Mouse (Mus musculus) heart, embryonic 10.5 days (tissue): ENCODE data around the gene Gm14443. TPM values are rescaled to one million over a fixed set of nuclear protein-coding genes. Genes with fewer than 3 reads are reported as not detected.
A peak's percentile ranks its signal among the peaks of the same experiment; 100 is the strongest.
"Not testable (repeated sequence)": the region's sequence is repeated elsewhere in the genome, so short reads cannot be mapped to it uniquely, and the experiment has no call there.

Source experiments
- DNase-seq: peaks from one replicate; pipeline ENCODE4 v3.0.0-alpha.2; 2017; ENCODE audit warnings: low spot score
- H3K27ac ChIP-seq: fragments of 300-500 bp; sonication (generic); 2 replicates; pipeline ENCODE4 v1.5.1; 2016; ENCODE audit warnings: mild to moderate bottlenecking
- H3K27me3 ChIP-seq: fragments of 300-500 bp; sonication (generic); 2 replicates; pipeline ENCODE4 v1.6.1; 2016; ENCODE audit warnings: mild to moderate bottlenecking; ENCODE audit not compliant: poor library complexity, insufficient read depth, severe bottlenecking
- H3K36me3 ChIP-seq: fragments of 300-500 bp; sonication (generic); 2 replicates; pipeline ENCODE4 v1.6.1; 2016; ENCODE audit warnings: mild to moderate bottlenecking, moderate library complexity
- H3K4me1 ChIP-seq: fragments of 300-500 bp; sonication (generic); 2 replicates; pipeline ENCODE4 v1.6.1; 2016; ENCODE audit warnings: mild to moderate bottlenecking
- H3K4me3 ChIP-seq: fragments of 300-500 bp; sonication (generic); 2 replicates; pipeline ENCODE4 v1.5.1; 2016; ENCODE audit warnings: mild to moderate bottlenecking, moderate library complexity
- H3K9me3 ChIP-seq: fragments of 300-500 bp; sonication (generic); 2 replicates; pipeline ENCODE4 v1.6.1; 2016; ENCODE audit warnings: mild to moderate bottlenecking, moderate library complexity
- WGBS: fragments of 180-500 bp; shearing (Covaris S2); methylation state at CpG from one replicate; pipeline ENCODE4 v1.1.7; 2016; 5-methylcytosine and 5-hydroxymethylcytosine counted together
- polyA plus RNA-seq: library from polyadenylated mRNA; unstranded; fragments of >200 nt; fragmentation: Nextera tagmentation; extraction: Ambion mirVana; gene quantifications from 2 replicates; pipeline ENCODE4 v1.2.1, GENCODE M21; 2016

Gene Gm14443
- polyA plus RNA-seq, 1 experiment from 2014 or later = 0.65 TPM

DNA sequence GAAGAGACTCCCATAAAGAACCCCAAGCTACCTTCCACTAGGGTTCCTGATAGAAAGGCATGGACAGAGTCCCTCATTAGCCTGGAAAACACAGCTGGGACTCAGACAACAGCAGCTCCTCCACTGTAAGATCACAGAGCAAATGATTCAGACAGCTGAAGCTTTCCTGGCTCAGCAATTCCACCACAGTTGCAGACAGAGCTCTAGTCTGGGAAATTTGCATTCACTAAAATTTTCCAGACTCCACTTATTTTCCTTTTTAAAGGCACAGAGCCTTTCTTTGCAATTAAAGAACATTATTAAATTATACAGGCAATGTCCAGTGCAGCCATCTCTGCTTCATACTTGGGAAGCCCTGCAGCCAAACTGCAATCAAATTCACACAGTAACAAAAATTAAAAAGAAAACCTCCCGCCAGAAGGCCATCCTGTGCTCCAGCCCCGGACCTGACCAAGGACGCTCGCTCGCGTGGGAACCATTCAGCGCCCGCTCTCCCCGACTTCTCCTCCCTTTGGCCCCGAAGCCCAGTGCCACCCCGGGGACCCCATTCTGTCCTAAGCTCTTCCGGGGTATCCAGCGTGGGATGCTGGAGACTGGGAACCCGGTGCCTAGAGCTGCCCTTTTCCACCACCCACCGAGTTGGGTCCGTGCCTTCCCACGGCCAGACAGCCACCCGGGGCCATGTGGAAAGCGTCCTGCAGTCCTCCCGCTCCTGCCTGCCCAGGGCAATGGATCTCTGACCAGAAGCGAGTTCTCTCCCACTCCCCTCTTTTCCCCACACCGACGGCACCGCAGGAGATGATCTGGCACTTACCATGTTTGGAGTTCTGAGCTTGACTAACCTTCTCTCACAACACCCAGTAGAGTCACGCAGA lies 34.3 kb downstream of the Gm14443 start:
- not testable (repeated sequence) for DNase-seq, H3K4me1 ChIP-seq, H3K27me3 ChIP-seq, H3K27ac ChIP-seq, H3K9me3 ChIP-seq, H3K36me3 ChIP-seq
- 2% methylated on average over 25 of the region's 25 CpGs for WGBS
- H3K4me3 ChIP-seq = peak overlapping the region; percentile 53

- not testable (repeated sequence) for H3K4me3 ChIP-seq, DNase-seq, H3K27me3 ChIP-seq, H3K36me3 ChIP-seq, H3K27ac ChIP-seq, H3K9me3 ChIP-seq, H3K4me1 ChIP-seq
Observed at GRCm38 (mm10) chr2:175140624-175141023, 35.0 kb downstream of the Gm14443 start.

Other genes starting within 250 kb of the Gm14443 start
- not detected in 2 replicates for gene Gm14444, start 165.6 kb downstream of the Gm14443 start, polyA plus RNA-seq
- gene Gm14393, start 108.1 kb downstream of the Gm14443 start, polyA plus RNA-seq = 0.84 and 1.2 TPM in 2 replicates
- gene Gm14399, start 33.9 kb downstream of the Gm14443 start, polyA plus RNA-seq = 7.4 and 9.2 TPM in 2 replicates
- gene Gm14391, start 31.0 kb upstream of the Gm14443 start, polyA plus RNA-seq = 5.3 and 5.4 TPM in 2 replicates
- 3.3 TPM in 1 of 2 replicates, not detected in the other for gene Gm14440, start 99.3 kb upstream of the Gm14443 start, polyA plus RNA-seq
- gene Gm4631, start 162.3 kb upstream of the Gm14443 start, polyA plus RNA-seq = 12.6 and 14.6 TPM in 2 replicates
- gene Zfp968, start 196.6 kb upstream of the Gm14443 start, polyA plus RNA-seq = 4.8 and 6.1 TPM in 2 replicates